Mouse (Mus musculus): ENCODE data around the gene Tbrg4.
A peak's percentile ranks its signal among the peaks of the same experiment; 100 is the strongest.

The Tbrg4 gene

GRCm38 (mm10) chr11:6615250-6616205 is 10.3 kb downstream of the Tbrg4 start:
- DNase-seq: no peak

GRCm38 (mm10) chr11:6605491-6606399 is 20.1 kb downstream of the Tbrg4 start, which contains the start of gene Nacad:
Gene Nacad, minus strand, starts transcription at chr11:6606053.
- peak; percentile 80 for DNase-seq

GRCm38 (mm10) chr11:6605021-6605481 is 20.8 kb downstream of the Tbrg4 start:
- DNase-seq: peak; percentile 63

GRCm38 (mm10) chr11:6604604-6604936 is 21.3 kb downstream of the Tbrg4 start:
- peak; percentile 46 for DNase-seq

- DNase-seq: peak; percentile 66
Measured at GRCm38 (mm10) chr11:6603887-6604603, 21.8 kb downstream of the Tbrg4 start.

GRCm38 (mm10) chr11:6603224-6603623 is 22.6 kb downstream of the Tbrg4 start:
- DNase-seq: no peak

- no peak for DNase-seq
Measured at GRCm38 (mm10) chr11:6602662-6603061, 23.2 kb downstream of the Tbrg4 start.

GRCm38 (mm10) chr11:6601649-6602480 is 24.0 kb downstream of the Tbrg4 start:
- DNase-seq: no peak

GRCm38 (mm10) chr11:6600284-6600944 is 25.5 kb downstream of the Tbrg4 start:
- no peak for DNase-seq

GRCm38 (mm10) chr11:6599831-6600230 is 26.0 kb downstream of the Tbrg4 start:
- no peak for DNase-seq

GRCm38 (mm10) chr11:6599011-6599681 is 26.7 kb downstream of the Tbrg4 start:
- peak; percentile 36 for DNase-seq

- no peak for DNase-seq
Measured at GRCm38 (mm10) chr11:6598191-6598889, 27.5 kb downstream of the Tbrg4 start.

GRCm38 (mm10) chr11:6597523-6597922 is 28.3 kb downstream of the Tbrg4 start:
- no peak for DNase-seq

- no peak for DNase-seq
Measured at GRCm38 (mm10) chr11:6596616-6597015, 29.3 kb downstream of the Tbrg4 start.

GRCm38 (mm10) chr11:6596205-6596604 is 29.7 kb downstream of the Tbrg4 start:
- DNase-seq: no peak

GRCm38 (mm10) chr11:6595339-6595738 is 30.5 kb downstream of the Tbrg4 start:
- DNase-seq: no peak

GRCm38 (mm10) chr11:6594845-6595244 is 31.0 kb downstream of the Tbrg4 start:
- DNase-seq: no peak

- no peak for DNase-seq
Measured at GRCm38 (mm10) chr11:6593406-6593805, 32.5 kb downstream of the Tbrg4 start.

- DNase-seq: no peak
Measured at GRCm38 (mm10) chr11:6590933-6591675, 34.8 kb downstream of the Tbrg4 start.
